Mouse (Mus musculus): ENCODE data around the gene Fam166b. TPM values are rescaled to one million over a fixed set of nuclear protein-coding genes. Genes with fewer than 3 reads are reported as not detected.

The Fam166b gene
- total RNA-seq, 1 experiment, result 0.27 TPM

DNA sequence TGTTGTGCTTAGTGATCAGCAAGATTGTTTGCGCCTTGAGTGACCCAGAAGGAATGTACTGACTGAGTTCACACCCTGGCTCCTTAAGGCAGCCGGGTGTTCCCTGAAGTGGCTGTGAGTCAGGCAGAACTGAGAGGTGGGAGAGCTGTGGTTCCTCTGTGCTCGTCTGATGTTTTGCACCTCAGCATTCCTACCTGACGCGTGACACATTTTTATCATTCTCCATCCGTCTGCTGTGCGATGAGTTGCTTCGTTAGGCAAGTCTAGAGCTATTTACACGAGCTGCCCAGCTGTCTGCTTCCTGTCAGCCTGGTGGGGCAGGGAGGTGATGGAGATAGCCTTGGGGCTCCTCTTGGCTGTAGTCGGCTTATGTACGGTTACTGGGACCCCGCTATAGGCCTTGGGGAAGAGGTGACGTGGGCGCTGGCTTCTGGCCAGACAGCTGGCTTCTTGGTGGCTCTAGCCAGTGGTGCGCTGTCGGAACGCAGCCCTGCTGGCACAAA lies 30.1 kb downstream of the Fam166b start:
- Histone ChIP-seq H3K4me1 (ENCODE audit: control insufficient read depth in 2 of 2, insufficient read depth in 2 of 2, low read length in 2 of 2, poor library complexity in 1 of 2) (peaks cover 9 to 25% of the 10 kb centered on the region in 2 experiments), H3K9ac (ENCODE audit: insufficient read depth, low read depth, low read length, poor library complexity, severe bottlenecking) (no peak overlapping the region; the same call in 1 of the 2 replicates), H3K27ac (ENCODE audit: insufficient read depth, low read depth, low read length, poor library complexity, severe bottlenecking) (no peak overlapping the region), H3K36me3 (ENCODE audit: control insufficient read depth, insufficient read depth, low read length, poor library complexity, severe bottlenecking) (no peaks in the 10 kb centered on the region), H3K4me3 (ENCODE audit: insufficient read depth in 1 of 2, low read depth in 1 of 2, low read length in 2 of 2, poor library complexity in 1 of 2, severe bottlenecking in 1 of 2) (peak overlapping the region; percentile 16 to 45; a peak in 2 of 4 replicates), H3K9me3 (ENCODE audit: control insufficient read depth, insufficient read depth, low read depth, low read length) (no peaks in the 10 kb centered on the region)
- TF ChIP-seq ZNF384 (IDR thresholded peaks at IDR 0.05; ENCODE audit: low read depth, low read length) (no peak), MAFK (IDR thresholded peaks at IDR 0.05; ENCODE audit: insufficient read depth, low read depth, low read length) (0 out of 2 replicates have a peak, but pooled peaks have one; percentile 22), ZC3H11A (IDR thresholded peaks at IDR 0.05; ENCODE audit: borderline replicate concordance, low read depth, low read length) (no peak), HCFC1 (IDR thresholded peaks at IDR 0.05; ENCODE audit: borderline replicate concordance, insufficient read depth, low read length) (no peak)
- DNase-seq (ENCODE audit: low read depth, low spot score), result no peak
- in situ Hi-C loops (cut with MboI; ENCODE audit: low sequenced_read_pairs in 2 of 2, unreplicated experiment in 2 of 2), result no loop called here

DNA sequence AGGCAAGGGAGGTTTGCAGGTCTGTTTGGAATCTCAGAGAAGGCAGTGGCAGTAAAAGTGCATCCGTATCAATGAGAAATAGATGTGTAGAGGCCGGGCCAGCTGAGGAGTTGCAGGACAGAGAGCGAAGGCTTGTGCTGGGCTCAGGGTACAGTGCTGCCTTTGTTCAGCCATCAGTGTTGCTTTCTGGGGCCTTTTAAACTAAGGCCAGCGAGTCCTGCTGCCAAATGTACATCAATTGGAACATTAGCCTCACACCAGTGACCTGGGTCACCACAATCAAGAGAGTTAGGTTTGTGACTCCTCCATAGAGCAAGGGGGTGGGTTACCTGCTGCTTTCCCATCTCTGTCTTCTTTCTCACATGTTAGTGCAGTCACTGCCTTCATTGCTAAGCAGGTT lies 30.9 kb downstream of the Fam166b start:
- H3K4me1 ChIP-seq (ENCODE audit: control insufficient read depth in 2 of 2, insufficient read depth in 2 of 2, low read length in 2 of 2, poor library complexity in 1 of 2), result peaks cover 9 to 22% of the 10 kb centered on the region in 2 experiments; a peak in 3 of 4 replicates
- no peak for TF ChIP-seq ZC3H11A (IDR thresholded peaks at IDR 0.05; ENCODE audit: borderline replicate concordance, low read depth, low read length)
- TF ChIP-seq ZNF384 (IDR thresholded peaks at IDR 0.05; ENCODE audit: low read depth, low read length), result no peak
- TF ChIP-seq MAFK (IDR thresholded peaks at IDR 0.05; ENCODE audit: insufficient read depth, low read depth, low read length), result no peak
- TF ChIP-seq CHD2 (IDR thresholded peaks at IDR 0.05; ENCODE audit: low read depth, low read length), result no peak
- TF ChIP-seq HCFC1 (IDR thresholded peaks at IDR 0.05; ENCODE audit: borderline replicate concordance, insufficient read depth, low read length), result no peak
- in situ Hi-C loops (cut with MboI; ENCODE audit: low sequenced_read_pairs in 2 of 2, unreplicated experiment in 2 of 2), result no loop called here
- H3K27ac ChIP-seq (ENCODE audit: insufficient read depth, low read depth, low read length, poor library complexity, severe bottlenecking), result no peak overlapping the region
- H3K4me3 ChIP-seq (ENCODE audit: insufficient read depth in 1 of 2, low read depth in 1 of 2, low read length in 2 of 2, poor library complexity in 1 of 2, severe bottlenecking in 1 of 2), result no peak overlapping the region
- H3K9ac ChIP-seq (ENCODE audit: insufficient read depth, low read depth, low read length, poor library complexity, severe bottlenecking), result no peak overlapping the region
- no peaks in the 10 kb centered on the region for H3K36me3 ChIP-seq (ENCODE audit: control insufficient read depth, insufficient read depth, low read length, poor library complexity, severe bottlenecking)
- no peaks in the 10 kb centered on the region for H3K9me3 ChIP-seq (ENCODE audit: control insufficient read depth, insufficient read depth, low read depth, low read length)
- DNase-seq (ENCODE audit: low read depth, low spot score), result no peak

GRCm38 (mm10) chr4:43396381-43396780 lies 32.6 kb downstream of the Fam166b start:
- Histone ChIP-seq H3K9ac (ENCODE audit: insufficient read depth, low read depth, low read length, poor library complexity, severe bottlenecking) (no peak overlapping the region), H3K36me3 (ENCODE audit: control insufficient read depth, insufficient read depth, low read length, poor library complexity, severe bottlenecking) (no peaks in the 10 kb centered on the region), H3K4me1 (ENCODE audit: control insufficient read depth in 2 of 2, insufficient read depth in 2 of 2, low read length in 2 of 2, poor library complexity in 1 of 2) (peaks cover 2 to 17% of the 10 kb centered on the region in 2 experiments; a peak in 3 of 4 replicates), H3K27ac (ENCODE audit: insufficient read depth, low read depth, low read length, poor library complexity, severe bottlenecking) (no peak overlapping the region), H3K9me3 (ENCODE audit: control insufficient read depth, insufficient read depth, low read depth, low read length) (no peaks in the 10 kb centered on the region), H3K4me3 (ENCODE audit: insufficient read depth in 1 of 2, low read depth in 1 of 2, low read length in 2 of 2, poor library complexity in 1 of 2, severe bottlenecking in 1 of 2) (no peak overlapping the region)
- in situ Hi-C loops (cut with MboI; ENCODE audit: low sequenced_read_pairs in 2 of 2, unreplicated experiment in 2 of 2), result no loop called here
- TF ChIP-seq ZC3H11A (IDR thresholded peaks at IDR 0.05; ENCODE audit: borderline replicate concordance, low read depth, low read length), result no peak
- TF ChIP-seq CHD2 (IDR thresholded peaks at IDR 0.05; ENCODE audit: low read depth, low read length), result no peak
- no peak for TF ChIP-seq MAFK (IDR thresholded peaks at IDR 0.05; ENCODE audit: insufficient read depth, low read depth, low read length)
- no peak for TF ChIP-seq ZNF384 (IDR thresholded peaks at IDR 0.05; ENCODE audit: low read depth, low read length)
- TF ChIP-seq HCFC1 (IDR thresholded peaks at IDR 0.05; ENCODE audit: borderline replicate concordance, insufficient read depth, low read length), result no peak
- DNase-seq (ENCODE audit: low read depth, low spot score), result no peak

- Histone ChIP-seq H3K9ac (ENCODE audit: insufficient read depth, low read depth, low read length, poor library complexity, severe bottlenecking) (no peak overlapping the region), H3K36me3 (ENCODE audit: control insufficient read depth, insufficient read depth, low read length, poor library complexity, severe bottlenecking) (no peaks in the 10 kb centered on the region), H3K27ac (ENCODE audit: insufficient read depth, low read depth, low read length, poor library complexity, severe bottlenecking) (no peak overlapping the region), H3K9me3 (ENCODE audit: control insufficient read depth, insufficient read depth, low read depth, low read length) (no peaks in the 10 kb centered on the region), H3K4me3 (ENCODE audit: insufficient read depth in 1 of 2, low read depth in 1 of 2, low read length in 2 of 2, poor library complexity in 1 of 2, severe bottlenecking in 1 of 2) (no peak overlapping the region), H3K4me1 (ENCODE audit: control insufficient read depth in 2 of 2, insufficient read depth in 2 of 2, low read length in 2 of 2, poor library complexity in 1 of 2) (peaks cover 2 to 14% of the 10 kb centered on the region in 2 experiments; a peak in 2 of 4 replicates)
- DNase-seq (ENCODE audit: low read depth, low spot score), result no peak
- TF ChIP-seq MAFK (IDR thresholded peaks at IDR 0.05; ENCODE audit: insufficient read depth, low read depth, low read length) (no peak), HCFC1 (IDR thresholded peaks at IDR 0.05; ENCODE audit: borderline replicate concordance, insufficient read depth, low read length) (no peak), CHD2 (IDR thresholded peaks at IDR 0.05; ENCODE audit: low read depth, low read length) (no peak), ZNF384 (IDR thresholded peaks at IDR 0.05; ENCODE audit: low read depth, low read length) (no peak), ZC3H11A (IDR thresholded peaks at IDR 0.05; ENCODE audit: borderline replicate concordance, low read depth, low read length) (no peak)
- in situ Hi-C loops (cut with MboI; ENCODE audit: low sequenced_read_pairs in 2 of 2, unreplicated experiment in 2 of 2), result no loop called here
These were observed 33.1 kb downstream of the Fam166b start for GRCm38 (mm10) chr4:43395836-43396235.
